Mouse (Mus musculus) megakaryocyte, embryonic 14.5 days (primary cell): ENCODE data around the gene Gm281.

Experiments
- FLI1 ChIP-seq: IDR thresholded peaks from 2 replicates; pipeline ENCODE4 v1.6.1; 2012; ENCODE audit warnings: low read length, inconsistent platforms, mixed read lengths
- GATA1 ChIP-seq: IDR thresholded peaks from 3 replicates; pipeline ENCODE4 v1.6.1; 2012; ENCODE audit warnings: mixed read lengths, low read length, inconsistent platforms, borderline replicate concordance

DNA sequence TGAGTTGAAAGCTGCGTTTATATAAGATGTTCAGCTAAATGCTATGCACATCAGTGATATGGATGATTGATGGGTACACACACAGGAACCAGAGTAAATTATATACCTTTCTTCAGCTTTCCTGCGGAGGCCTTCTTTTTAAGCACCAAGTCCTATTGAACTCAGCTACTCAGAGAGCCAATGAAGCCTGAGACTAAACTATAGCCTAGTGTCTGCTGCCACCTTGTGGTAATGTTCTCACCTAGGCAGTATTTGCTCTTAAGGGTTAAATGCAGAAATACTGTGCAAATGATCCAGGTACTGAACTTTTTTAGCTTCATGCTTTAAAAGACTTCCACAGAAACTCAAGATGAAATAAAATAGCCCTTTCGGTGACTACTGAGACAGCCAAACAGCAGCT lies 3.4 kb upstream of the Gm281 start:
- no peak for TF ChIP-seq GATA1
- TF ChIP-seq FLI1, result no peak
